Mouse (Mus musculus): ENCODE results near the gene Hist3h2a.

The Hist3h2a gene

GRCm38 (mm10) chr11:58993091-58993670, 38.7 kb downstream of the Hist3h2a start:
- no peak for DNase-seq

- DNase-seq, result peak; percentile 80 to 81
Observed at GRCm38 (mm10) chr11:58994337-58994826, 39.9 kb downstream of the Hist3h2a start.

- no peak for DNase-seq
Observed at GRCm38 (mm10) chr11:58995061-58995806, 40.7 kb downstream of the Hist3h2a start.

- DNase-seq, result peak; percentile 54 to 56
Observed at GRCm38 (mm10) chr11:58995807-58996370, 41.4 kb downstream of the Hist3h2a start.

GRCm38 (mm10) chr11:58997541-58997940, 43.1 kb downstream of the Hist3h2a start:
- DNase-seq, result no peak

GRCm38 (mm10) chr11:58999158-58999557, 44.7 kb downstream of the Hist3h2a start:
- DNase-seq, result no peak

- DNase-seq, result no peak
Observed at GRCm38 (mm10) chr11:58999830-59000229, 45.3 kb downstream of the Hist3h2a start.

- DNase-seq, result no peak
Observed at GRCm38 (mm10) chr11:59000635-59001034, 46.1 kb downstream of the Hist3h2a start.

GRCm38 (mm10) chr11:59002327-59003079, 48.0 kb downstream of the Hist3h2a start:
- DNase-seq, result no peak

Data from B cell, adult 2 months (primary cell).